Mouse (Mus musculus) limb, embryonic 15.5 days (tissue): ENCODE data around the gene Fras1. TPM values are rescaled to one million over a fixed set of nuclear protein-coding genes. Genes with fewer than 3 reads are reported as not detected.

Experiments
- ATAC-seq: fragments of 200-750 bp; cut with Nextera tagmentation; 2 replicates; pipeline ENCODE4 v1.8.0; 2017; ENCODE audit warnings: low read depth, moderate TSS enrichment; ENCODE audit not compliant: insufficient number of reproducible peaks, low FRiP score, low TSS enrichment
- H3K27ac ChIP-seq: fragments of 300-500 bp; sonication (generic); 2 replicates; pipeline ENCODE4 v1.5.1; 2015; ENCODE audit warnings: moderate library complexity, mild to moderate bottlenecking, inconsistent platforms
- H3K27me3 ChIP-seq: fragments of 300-500 bp; sonication (generic); 2 replicates; pipeline ENCODE4 v1.6.1; 2015; ENCODE audit warnings: inconsistent platforms
- H3K36me3 ChIP-seq: fragments of 300-500 bp; sonication (generic); 2 replicates; pipeline ENCODE4 v1.6.1; 2015; ENCODE audit warnings: inconsistent platforms
- H3K4me1 ChIP-seq: fragments of 300-500 bp; sonication (generic); 2 replicates; pipeline ENCODE4 v1.6.1; 2015; ENCODE audit warnings: inconsistent platforms
- H3K4me2 ChIP-seq: fragments of 300-500 bp; sonication (generic); 2 replicates; pipeline ENCODE4 v1.6.1; 2015; ENCODE audit warnings: mild to moderate bottlenecking, inconsistent platforms
- H3K4me3 ChIP-seq: fragments of 300-500 bp; sonication (generic); 2 replicates; pipeline ENCODE4 v1.5.1; 2015; ENCODE audit warnings: mild to moderate bottlenecking, inconsistent platforms
- H3K9ac ChIP-seq: fragments of 300-500 bp; sonication (generic); 2 replicates; pipeline ENCODE4 v1.6.1; 2015; ENCODE audit warnings: inconsistent platforms
- H3K9me3 ChIP-seq: fragments of 300-500 bp; sonication (generic); 2 replicates; pipeline ENCODE4 v1.6.1; 2016; ENCODE audit warnings: inconsistent platforms
- whole genome bisulfite sequencing: fragments of 180-500 bp; shearing (Covaris S2); methylation state at CpG from one replicate; pipeline ENCODE4 v1.1.7; 2015; 5-methylcytosine and 5-hydroxymethylcytosine counted together
- polyA plus RNA-seq: library from polyadenylated mRNA; unstranded; fragments of >200 nt; fragmentation: Nextera tagmentation; extraction: Ambion mirVana; gene quantifications from 2 replicates; pipeline ENCODE4 v1.2.1, GENCODE M21; 2015

Gene Fras1
- polyA plus RNA-seq, 1 experiment from 2014 or later, result 21.2 TPM

DNA sequence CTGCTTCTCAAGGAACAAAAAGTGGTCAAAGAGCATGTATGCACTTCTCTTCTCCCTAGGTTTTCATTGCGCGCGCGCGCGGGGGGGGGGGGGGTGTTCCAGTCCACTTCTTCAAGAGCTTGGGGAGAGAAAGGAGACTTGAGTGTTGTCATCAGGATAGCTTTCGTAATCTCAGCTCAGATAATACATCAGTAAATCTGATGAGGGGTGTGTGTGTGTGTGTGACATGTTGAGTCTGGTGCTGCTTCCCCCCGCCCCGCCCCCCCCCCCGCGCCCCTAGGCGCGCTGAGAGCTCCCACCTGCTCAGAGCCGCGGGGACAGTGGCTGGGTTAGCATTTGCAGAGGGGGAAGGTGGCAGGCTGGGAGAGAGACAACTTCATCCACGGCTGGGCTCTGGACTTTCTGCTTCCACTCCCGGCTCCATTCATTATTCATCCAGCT lies 1.7 kb downstream of the Fras1 start:
- Histone ChIP-seq H3K4me2 (peak overlapping the region; percentile 94), H3K9me3 (no peaks in the 10 kb centered on the region), H3K4me1 (peaks cover 15% of the 10 kb centered on the region), H3K36me3 (no peaks in the 10 kb centered on the region), H3K27me3 (0 out of 2 replicates have a peak, but pooled peaks cover 10% of the 10 kb centered on the region), H3K9ac (no peak overlapping the region), H3K4me3 (peak overlapping the region; percentile 69), H3K27ac (no peak overlapping the region)
- 2% methylated on average over 6 of the region's 17 CpGs for WGBS
- ATAC-seq, result no peak

DNA sequence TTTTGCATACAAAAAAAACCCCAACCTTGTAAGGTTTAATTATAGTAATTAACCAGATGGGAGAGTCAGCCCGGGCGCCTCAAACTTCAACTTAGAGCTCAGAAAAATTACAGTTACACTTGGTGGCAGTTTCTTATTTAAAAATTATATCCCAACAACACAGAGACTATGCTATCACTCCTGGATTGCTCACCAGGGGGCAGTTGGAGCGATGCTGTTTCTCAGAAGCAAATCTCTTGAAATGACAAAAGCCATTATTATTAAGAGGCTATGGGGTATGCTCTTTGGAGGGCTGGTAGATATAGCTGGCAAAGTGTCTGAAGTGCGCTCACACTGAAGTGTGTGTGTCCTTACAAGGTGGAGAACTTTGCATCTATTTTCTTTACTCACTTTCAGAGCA lies 2.5 kb downstream of the Fras1 start:
- Histone ChIP-seq H3K9ac (no peak overlapping the region), H3K4me3 (peak overlapping the region; percentile 69), H3K9me3 (no peaks in the 10 kb centered on the region), H3K36me3 (no peaks in the 10 kb centered on the region), H3K4me1 (peaks cover 15% of the 10 kb centered on the region), H3K27me3 (0 out of 2 replicates have a peak, but pooled peaks cover 10% of the 10 kb centered on the region), H3K4me2 (peak overlapping the region; percentile 94), H3K27ac (no peak overlapping the region)
- 49% methylated on average over 4 of the region's 4 CpGs for WGBS
- ATAC-seq, result no peak

DNA sequence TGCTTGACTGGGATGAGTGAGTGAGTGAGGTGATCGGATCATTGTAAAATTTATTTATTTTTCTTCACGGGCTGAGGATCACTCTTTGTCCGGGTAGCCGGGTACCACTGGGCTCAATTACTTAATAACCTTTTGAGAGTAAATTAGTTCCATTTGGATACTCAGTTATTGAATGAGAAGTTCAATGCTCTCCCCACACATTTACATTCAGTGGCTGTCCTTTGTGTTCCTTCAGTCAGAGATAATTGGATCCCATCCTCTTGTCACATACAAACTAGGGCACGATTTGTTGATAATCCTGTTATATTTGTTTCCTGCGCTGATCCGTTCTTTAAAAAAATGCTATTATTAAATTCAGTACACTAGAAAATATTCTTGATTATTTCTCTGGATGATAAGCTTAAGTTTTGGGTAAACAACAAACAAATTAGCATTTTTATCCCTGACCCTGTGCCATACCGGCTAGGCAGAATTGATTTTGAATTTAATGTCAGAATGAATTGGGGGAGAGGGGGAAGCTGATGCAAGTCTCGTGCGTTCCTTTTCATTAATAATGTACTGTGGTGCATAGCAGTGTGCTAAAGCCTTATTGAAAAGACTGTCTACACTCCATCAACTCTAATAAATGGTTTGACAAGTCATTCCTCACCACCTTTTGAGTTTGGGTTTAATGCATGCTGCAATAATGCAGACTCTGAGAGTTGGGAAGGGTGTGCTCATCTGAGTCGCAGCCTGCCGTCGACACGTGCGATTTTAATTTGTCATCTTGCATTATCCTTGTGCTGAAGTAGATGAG lies 12.6 kb downstream of the Fras1 start:
- Histone ChIP-seq H3K9ac (no peak overlapping the region), H3K27ac (no peak overlapping the region), H3K36me3 (no peaks in the 10 kb centered on the region), H3K4me3 (no peak overlapping the region), H3K4me2 (no peak overlapping the region), H3K9me3 (no peaks in the 10 kb centered on the region), H3K4me1 (no peaks in the 10 kb centered on the region), H3K27me3 (no peaks in the 10 kb centered on the region)
- WGBS, result 85% methylated on average over 15 of the region's 15 CpGs
- no peak for ATAC-seq

DNA sequence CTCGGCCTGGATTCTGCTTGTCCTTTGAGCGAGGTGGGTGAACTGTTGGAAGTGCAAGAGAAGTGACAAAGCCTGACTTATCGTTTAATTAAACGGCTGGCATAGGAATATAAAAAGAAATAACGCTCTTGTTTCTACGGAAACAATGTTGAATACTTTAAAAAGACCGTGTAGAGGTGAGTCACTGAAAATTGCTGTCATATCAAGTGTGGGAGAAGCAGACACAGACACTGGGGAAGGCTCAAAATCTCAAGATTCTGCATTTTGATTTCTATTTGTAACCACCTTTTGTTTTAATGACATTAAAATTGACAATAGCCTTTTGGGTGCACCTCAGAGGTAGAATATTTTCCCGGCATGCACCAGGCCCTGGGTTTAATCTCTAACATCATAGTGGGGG lies 14.6 kb downstream of the Fras1 start:
- no peak overlapping the region for H3K27ac ChIP-seq
- no peaks in the 10 kb centered on the region for H3K27me3 ChIP-seq
- ATAC-seq, result no peak
- H3K36me3 ChIP-seq, result no peaks in the 10 kb centered on the region
- H3K4me1 ChIP-seq, result no peaks in the 10 kb centered on the region
- H3K9me3 ChIP-seq, result no peaks in the 10 kb centered on the region
- 92% methylated on average over 8 of the region's 8 CpGs for WGBS
- no peak overlapping the region for H3K4me2 ChIP-seq
- H3K4me3 ChIP-seq, result no peak overlapping the region
- H3K9ac ChIP-seq, result no peak overlapping the region

DNA sequence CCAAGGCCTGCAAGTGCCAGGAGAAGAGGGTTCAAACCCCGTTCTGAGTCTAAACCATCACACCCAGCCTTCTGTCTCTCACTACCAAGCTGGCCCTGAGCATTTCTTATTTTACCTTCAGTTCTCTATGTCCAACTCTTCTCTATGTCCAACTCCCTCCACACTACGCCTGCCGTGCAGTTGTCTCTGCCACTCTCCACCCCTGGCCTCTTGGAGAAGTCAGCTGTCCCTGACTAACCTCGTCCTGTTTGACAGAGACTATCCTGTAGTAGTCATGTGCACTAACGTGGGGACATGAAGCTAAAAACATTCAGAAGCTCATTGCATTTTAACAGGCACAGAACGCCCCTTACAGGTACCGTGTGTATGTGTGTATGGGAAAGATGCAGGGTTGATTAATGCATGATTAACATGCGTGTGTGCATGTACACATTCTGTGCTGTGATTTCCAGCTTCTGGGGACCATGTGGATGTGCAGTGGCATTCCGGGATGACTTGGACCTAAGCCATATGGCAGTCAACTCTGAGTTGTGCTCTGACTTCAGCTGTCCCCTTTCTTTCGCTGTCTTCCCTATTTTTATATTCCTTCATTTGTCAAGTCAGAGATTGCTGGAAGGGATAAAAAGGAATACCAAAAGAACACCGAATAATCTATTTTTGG lies 16.3 kb downstream of the Fras1 start:
- Histone ChIP-seq H3K4me3 (no peak overlapping the region), H3K36me3 (no peaks in the 10 kb centered on the region), H3K27me3 (no peaks in the 10 kb centered on the region), H3K9ac (no peak overlapping the region), H3K4me1 (no peaks in the 10 kb centered on the region), H3K4me2 (no peak overlapping the region), H3K27ac (no peak overlapping the region), H3K9me3 (no peaks in the 10 kb centered on the region)
- peak; percentile 58; the same call in 1 of the 2 replicates for ATAC-seq
- 83% methylated on average over 11 of the region's 11 CpGs for WGBS

DNA sequence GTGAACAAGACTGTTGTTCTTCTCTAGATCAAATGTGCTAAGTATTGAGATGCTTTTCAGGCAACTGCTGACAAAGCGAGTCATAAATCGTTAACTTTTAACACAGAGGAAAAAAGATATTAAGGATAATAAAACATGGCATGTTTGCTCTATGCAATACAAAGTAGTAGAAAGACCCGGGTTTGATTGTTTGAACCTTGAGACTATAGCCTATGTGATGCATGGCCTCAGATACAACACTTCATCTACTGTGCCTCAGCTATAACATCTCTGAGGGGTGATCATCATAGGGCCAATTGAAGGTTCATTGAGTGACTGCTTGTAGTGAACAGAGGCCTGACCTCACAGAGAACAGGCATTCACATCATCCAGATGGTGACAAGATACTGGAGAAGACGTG lies 17.3 kb downstream of the Fras1 start:
- H3K9ac ChIP-seq, result no peak overlapping the region
- no peak for ATAC-seq
- H3K27me3 ChIP-seq, result no peaks in the 10 kb centered on the region
- no peaks in the 10 kb centered on the region for H3K36me3 ChIP-seq
- H3K9me3 ChIP-seq, result no peaks in the 10 kb centered on the region
- H3K4me1 ChIP-seq, result no peaks in the 10 kb centered on the region
- no peak overlapping the region for H3K27ac ChIP-seq
- no peak overlapping the region for H3K4me2 ChIP-seq
- H3K4me3 ChIP-seq, result no peak overlapping the region
- 89% methylated on average over 4 of the region's 4 CpGs for WGBS

DNA sequence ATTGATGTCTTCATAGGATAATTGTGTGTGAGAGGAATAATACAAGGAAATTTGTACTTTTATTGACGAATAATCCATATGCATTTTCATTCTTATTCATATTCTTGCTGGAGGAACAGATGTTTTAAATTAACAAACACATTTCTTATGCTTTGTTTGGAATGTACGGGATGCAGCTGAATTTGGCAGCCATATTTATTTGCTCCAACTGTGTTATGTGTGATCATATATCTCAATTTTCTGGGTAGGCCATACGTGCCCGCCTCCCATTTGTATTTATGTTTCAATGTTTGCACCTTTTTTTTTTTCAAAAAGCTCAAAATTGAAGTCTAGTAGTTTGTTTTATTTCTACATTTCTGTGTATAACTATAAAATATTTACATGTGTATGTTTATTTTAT lies 21.2 kb downstream of the Fras1 start:
- WGBS, result 72% methylated on average over 4 of the region's 4 CpGs
- H3K9me3 ChIP-seq, result no peaks in the 10 kb centered on the region
- no peaks in the 10 kb centered on the region for H3K27me3 ChIP-seq
- H3K4me2 ChIP-seq, result no peak overlapping the region
- ATAC-seq, result no peak
- H3K9ac ChIP-seq, result no peak overlapping the region
- no peaks in the 10 kb centered on the region for H3K36me3 ChIP-seq
- H3K27ac ChIP-seq, result no peak overlapping the region
- no peak overlapping the region for H3K4me3 ChIP-seq
- no peaks in the 10 kb centered on the region for H3K4me1 ChIP-seq

DNA sequence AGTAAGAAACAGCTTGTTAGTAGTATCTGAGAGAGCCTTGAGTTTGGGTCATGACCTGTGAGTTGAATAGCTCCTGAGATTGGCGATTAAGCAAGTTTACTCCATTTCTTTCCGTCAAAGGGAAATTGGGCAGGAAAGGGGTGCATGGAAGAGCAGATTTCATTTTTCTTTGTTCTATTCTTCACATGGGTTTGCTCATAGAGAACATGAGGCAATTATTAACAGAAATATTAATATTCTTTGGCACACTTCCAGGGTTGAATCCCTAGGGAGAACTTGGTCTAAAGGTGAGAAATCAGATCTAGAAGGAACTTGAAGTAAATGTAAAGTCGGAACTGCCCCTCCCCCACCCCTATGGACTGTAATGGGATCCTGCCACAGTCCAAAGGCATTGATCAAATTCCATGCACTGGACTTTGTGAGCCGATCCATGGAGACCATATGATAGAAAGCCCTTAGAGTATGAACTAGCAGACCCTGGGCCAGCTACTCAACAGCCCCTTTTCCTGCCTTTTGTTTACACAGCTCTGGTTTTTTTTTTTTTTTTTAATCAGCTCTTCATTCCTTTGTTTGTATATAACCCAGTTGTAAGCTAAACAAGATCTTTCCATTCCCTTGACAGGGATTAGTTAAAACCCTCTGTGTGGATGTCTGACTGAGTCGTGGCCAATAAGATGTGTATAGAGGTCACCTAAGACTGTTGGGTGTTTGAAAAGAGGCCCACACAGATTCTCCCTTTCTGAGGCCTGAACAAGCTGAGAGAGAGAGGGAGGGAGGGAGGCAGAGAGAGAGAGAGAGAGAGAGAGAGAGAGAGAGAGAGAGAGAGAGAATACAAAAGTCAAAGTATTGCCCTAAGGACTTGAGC lies 22.3 kb downstream of the Fras1 start:
- no peak overlapping the region for H3K4me3 ChIP-seq
- 55% methylated on average over 5 of the region's 5 CpGs for WGBS
- no peaks in the 10 kb centered on the region for H3K36me3 ChIP-seq
- H3K27me3 ChIP-seq, result no peaks in the 10 kb centered on the region
- no peak overlapping the region for H3K4me2 ChIP-seq
- no peaks in the 10 kb centered on the region for H3K9me3 ChIP-seq
- no peak for ATAC-seq
- no peaks in the 10 kb centered on the region for H3K4me1 ChIP-seq
- no peak overlapping the region for H3K27ac ChIP-seq
- no peak overlapping the region for H3K9ac ChIP-seq

DNA sequence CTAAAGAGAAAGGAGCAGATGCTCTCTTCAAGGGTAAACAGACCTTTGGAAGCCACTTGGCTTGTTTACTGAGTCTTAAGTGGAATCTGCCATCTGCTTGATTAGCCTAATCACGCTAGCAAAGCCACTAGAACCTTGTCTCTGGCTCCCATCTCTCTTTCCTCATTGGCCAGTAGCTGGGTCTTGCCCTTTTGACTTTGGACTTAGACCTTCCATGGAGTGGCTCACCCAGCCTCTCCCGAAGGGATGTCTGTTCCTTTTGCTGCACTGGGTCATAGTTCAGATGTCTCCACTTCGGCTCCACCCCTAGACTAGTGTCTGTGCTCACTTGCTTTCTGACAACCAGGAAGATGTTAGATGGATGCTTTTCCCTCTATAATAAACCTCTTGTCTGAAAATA lies 28.8 kb downstream of the Fras1 start:
- no peaks in the 10 kb centered on the region for H3K4me1 ChIP-seq
- H3K9ac ChIP-seq, result no peak overlapping the region
- WGBS, result 72% methylated on average over 3 of the region's 3 CpGs
- H3K9me3 ChIP-seq, result no peaks in the 10 kb centered on the region
- no peaks in the 10 kb centered on the region for H3K27me3 ChIP-seq
- H3K27ac ChIP-seq, result no peak overlapping the region
- H3K4me3 ChIP-seq, result no peak overlapping the region
- ATAC-seq, result no peak
- no peaks in the 10 kb centered on the region for H3K36me3 ChIP-seq
- no peak overlapping the region for H3K4me2 ChIP-seq

DNA sequence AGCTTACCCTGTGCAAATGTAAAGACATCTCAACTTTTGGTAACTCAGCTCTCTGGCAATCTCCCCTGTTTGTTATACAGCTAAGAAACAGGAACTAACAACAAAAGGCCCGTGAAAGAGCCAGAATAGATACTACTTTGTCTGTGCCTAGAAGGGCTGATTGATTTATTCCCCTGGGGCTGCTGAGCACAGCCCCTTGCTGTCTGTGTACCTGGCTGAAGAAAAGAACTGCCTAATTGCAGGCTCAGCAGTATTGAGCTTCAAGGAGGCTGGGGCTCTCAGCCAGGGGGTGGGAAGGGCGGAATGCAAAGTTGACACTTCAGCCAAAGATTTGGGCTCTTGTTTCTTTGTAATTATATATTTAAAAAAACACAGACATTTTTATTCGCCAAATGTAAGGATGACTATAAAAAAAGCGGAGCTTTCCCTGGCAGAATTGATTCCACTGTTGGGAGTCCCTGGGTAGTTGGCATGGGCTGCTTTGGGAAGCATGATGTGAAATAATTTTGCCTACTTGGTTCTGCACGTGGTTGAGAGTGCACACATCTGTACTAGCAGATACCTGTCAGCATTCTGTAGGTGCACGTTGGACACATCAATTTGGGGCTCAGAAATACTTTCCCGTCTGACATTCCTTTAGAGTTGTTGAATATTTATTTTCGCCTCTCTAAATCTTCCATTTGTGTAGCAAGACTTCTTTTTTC lies 31.5 kb downstream of the Fras1 start:
- no peak overlapping the region for H3K9ac ChIP-seq
- no peaks in the 10 kb centered on the region for H3K4me1 ChIP-seq
- H3K27me3 ChIP-seq, result no peaks in the 10 kb centered on the region
- H3K4me3 ChIP-seq, result no peak overlapping the region
- H3K4me2 ChIP-seq, result no peak overlapping the region
- H3K27ac ChIP-seq, result no peak overlapping the region
- ATAC-seq, result no peak
- WGBS, result 43% methylated on average over 8 of the region's 8 CpGs
- no peaks in the 10 kb centered on the region for H3K36me3 ChIP-seq
- no peaks in the 10 kb centered on the region for H3K9me3 ChIP-seq

DNA sequence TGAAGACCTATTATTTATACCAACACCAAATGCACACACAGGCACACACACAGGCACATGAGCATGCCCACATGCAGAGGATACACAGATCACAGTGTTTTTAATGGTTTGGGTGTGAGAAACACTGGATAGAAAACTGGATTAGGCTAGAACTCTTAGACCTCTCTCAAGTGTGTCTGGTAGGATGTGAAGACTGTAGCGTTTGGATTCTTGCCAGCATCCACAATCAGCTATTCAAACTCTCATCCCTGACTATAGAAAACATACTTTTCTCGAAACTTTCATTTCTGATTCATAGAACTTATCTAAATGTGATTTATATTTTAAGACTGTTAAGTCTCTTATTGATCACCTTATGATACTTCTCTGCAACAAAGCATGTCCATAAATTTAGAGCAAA lies 34.5 kb downstream of the Fras1 start:
- Histone ChIP-seq H3K4me1 (peaks cover 6% of the 10 kb centered on the region; the same call in 1 of the 2 replicates), H3K9me3 (no peaks in the 10 kb centered on the region), H3K27ac (no peak overlapping the region), H3K4me2 (no peak overlapping the region), H3K27me3 (no peaks in the 10 kb centered on the region), H3K9ac (no peak overlapping the region), H3K36me3 (no peaks in the 10 kb centered on the region), H3K4me3 (no peak overlapping the region)
- WGBS, result 58% methylated on average over 2 of the region's 2 CpGs
- no peak for ATAC-seq
